In genomic region chr12:112290299-112290698, GRCm38 (mm10) we compare ENCODE assay signal across 9 mouse cellular contexts.
DNase-seq lines count a peak whose midpoint lies in the region; ATAC-seq lines count a peak whose summit lies in the region.
"Had no signal": no experiment of that assay in that cellular context is flagged by ENCODE, and none has a peak within 500 bp of the region (broad histone marks: within the 10 kb centered on the region; RNA-seq: fewer than 3 reads in every experiment).

No protein-coding gene starts in this region.

- no peaks in the 10 kb centered on the region for H3K9me3 ChIP-seq in heart, embryonic 10.5 days
- H3K9me3 ChIP-seq: lung, embryonic 15.5 days had no signal

- H3K27ac ChIP-seq in heart, embryonic 10.5 days = no peak overlapping the region
- H3K27ac ChIP-seq: lung, embryonic 15.5 days had no signal

- DNase-seq in heart, adult 18-20 months = peak; percentile 31 to 36
- DNase-seq in heart, embryonic 10.5 days (ENCODE audit: low spot score) = no peak
- peak; percentile 16 for DNase-seq in cerebellum, adult 11-12 months
- peak; percentile 50 to 74 for DNase-seq in frontal cortex, adult 2 months (ENCODE audit: extremely low spot score in 1 of 2, low spot score in 1 of 2)
- peak; percentile 62 to 67 for DNase-seq in left cerebral cortex, postnatal 14 days (ENCODE audit: low spot score in 2 of 2)
- no peak for DNase-seq in T-cell, adult 2 months (ENCODE audit: low spot score)
- no peak for DNase-seq in liver

- intact Hi-C loops in left cerebral cortex, postnatal 14 days (cut with DNase I) = no loop called here

- H3K4me3 ChIP-seq in heart, embryonic 10.5 days = no peak overlapping the region
- H3K4me3 ChIP-seq: lung, embryonic 15.5 days had no signal

- 85% methylated on average over 9 of the region's 9 CpGs for WGBS in heart, embryonic 10.5 days

- peaks cover 31% of the 10 kb centered on the region for H3K27me3 ChIP-seq in heart, embryonic 10.5 days (ENCODE audit: insufficient read depth, poor library complexity, severe bottlenecking)
- H3K27me3 ChIP-seq: lung, embryonic 15.5 days had no signal

- no peak for ATAC-seq in megakaryocyte, adult 5-6 weeks (ENCODE audit: poor library complexity, severe bottlenecking)

- no peaks in the 10 kb centered on the region for H3K36me3 ChIP-seq in heart, embryonic 10.5 days
- H3K36me3 ChIP-seq: lung, embryonic 15.5 days had no signal

- peaks cover 44% of the 10 kb centered on the region for H3K4me1 ChIP-seq in heart, embryonic 10.5 days
- H3K4me1 ChIP-seq: lung, embryonic 15.5 days had no signal

Comparison
In these comparisons a context has a peak if more than half of its experiments do, and no peak if none do; other contexts are left out.
1. DNase-seq: peak in heart, adult 18-20 months (2 of 2), cerebellum, adult 11-12 months (single experiment), frontal cortex, adult 2 months (2 of 2) and left cerebral cortex, postnatal 14 days (2 of 2); none in heart, embryonic 10.5 days (single experiment), T-cell, adult 2 months (single experiment) and liver (single experiment).